Mouse (Mus musculus) left cerebral cortex, adult 9 months (tissue): ENCODE measurements around the gene Lin54.
A peak's percentile ranks its signal among the peaks of the same experiment; 100 is the strongest.

ENCODE experiments used
- DNase-seq, 2 experiments: peaks; one replicate each; pipeline ENCODE4 v3.0.0; 2022; ENCODE audit warnings: low spot score in 2 of 2

Lin54 gene

GRCm38 (mm10) chr5:100500458-100500961, at the start of gene Lin54:
Gene Lin54, minus strand, starts transcription at chr5:100500639.
- DNase-seq, result peak; percentile 78 to 91

GRCm38 (mm10) chr5:100550151-100550550, 49.7 kb upstream of the Lin54 start:
- DNase-seq, result no peak

DNA sequence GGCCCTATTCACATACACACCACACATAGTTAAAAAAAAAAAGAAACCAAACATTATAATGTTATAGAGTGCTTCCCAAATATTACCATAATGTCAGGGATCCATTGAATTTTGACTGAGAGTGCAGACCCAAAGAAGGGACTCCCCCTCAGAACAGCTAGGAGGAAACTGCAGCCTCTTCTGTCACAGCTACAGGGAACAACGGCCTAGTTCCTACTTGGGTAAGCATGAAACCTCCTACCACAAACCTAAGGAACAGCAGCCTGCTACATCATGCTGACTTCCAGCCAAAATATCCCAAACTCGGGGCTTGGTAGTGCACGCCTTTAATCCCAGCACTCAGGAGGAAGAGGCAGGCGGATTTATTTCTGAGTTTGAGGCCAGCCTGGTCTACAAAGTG, 48.9 kb upstream of the Lin54 start:
- DNase-seq, result no peak

DNA sequence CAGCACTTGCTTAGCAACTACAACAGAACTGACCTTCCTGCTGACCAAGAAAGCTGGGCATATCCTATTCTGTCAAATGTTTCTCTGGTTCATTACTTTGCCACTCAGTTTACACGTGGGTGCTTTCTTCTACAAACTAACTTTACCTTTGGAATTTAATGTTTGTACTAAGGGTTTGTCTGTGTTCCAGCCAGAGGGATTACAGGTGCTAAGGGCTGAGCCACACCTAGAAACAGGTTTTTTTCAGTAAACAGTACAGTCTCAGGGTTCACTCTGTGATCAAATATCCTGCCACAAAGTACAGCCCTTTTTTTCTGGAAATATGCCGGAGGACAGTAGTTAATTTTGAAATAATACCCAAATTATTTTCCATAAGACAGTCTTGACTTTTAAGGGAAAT, 47.8 kb upstream of the Lin54 start:
- DNase-seq, result no peak

- no peak for DNase-seq
Measured at GRCm38 (mm10) chr5:100546294-100547080, 46.0 kb upstream of the Lin54 start.

GRCm38 (mm10) chr5:100536638-100537037, 36.2 kb upstream of the Lin54 start:
- peak in 1 of 2 experiments; percentile 27 for DNase-seq

DNA sequence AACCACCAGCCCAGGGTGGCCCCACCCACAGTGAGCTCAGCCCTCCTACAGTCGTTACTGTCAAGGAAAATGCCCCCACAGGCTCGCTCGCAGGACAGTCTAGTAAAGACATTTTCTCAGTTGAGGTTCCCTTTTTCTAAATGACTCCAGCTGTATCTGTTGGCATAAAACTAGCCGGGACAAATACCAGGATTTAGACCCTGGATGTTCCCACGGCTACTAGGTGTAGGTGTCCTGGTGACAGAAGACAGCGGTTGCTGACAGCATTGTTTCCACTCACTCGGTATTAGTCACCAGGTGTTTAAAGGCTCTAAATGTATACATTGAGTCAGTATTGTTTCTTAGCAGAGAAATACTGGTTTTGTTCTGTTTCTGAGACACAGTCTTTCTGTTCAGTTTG, 35.4 kb upstream of the Lin54 start:
- peak in 1 of 2 experiments; percentile 7 for DNase-seq

GRCm38 (mm10) chr5:100526164-100526563, 25.7 kb upstream of the Lin54 start:
- DNase-seq, result peak; percentile 41 to 43

GRCm38 (mm10) chr5:100525620-100526019, 25.2 kb upstream of the Lin54 start:
- no peak for DNase-seq

GRCm38 (mm10) chr5:100524921-100525320, 24.5 kb upstream of the Lin54 start:
- DNase-seq, result no peak

GRCm38 (mm10) chr5:100523331-100523730, 22.9 kb upstream of the Lin54 start:
- DNase-seq, result no peak

GRCm38 (mm10) chr5:100520223-100520622, 19.8 kb upstream of the Lin54 start:
- DNase-seq, result no peak

DNA sequence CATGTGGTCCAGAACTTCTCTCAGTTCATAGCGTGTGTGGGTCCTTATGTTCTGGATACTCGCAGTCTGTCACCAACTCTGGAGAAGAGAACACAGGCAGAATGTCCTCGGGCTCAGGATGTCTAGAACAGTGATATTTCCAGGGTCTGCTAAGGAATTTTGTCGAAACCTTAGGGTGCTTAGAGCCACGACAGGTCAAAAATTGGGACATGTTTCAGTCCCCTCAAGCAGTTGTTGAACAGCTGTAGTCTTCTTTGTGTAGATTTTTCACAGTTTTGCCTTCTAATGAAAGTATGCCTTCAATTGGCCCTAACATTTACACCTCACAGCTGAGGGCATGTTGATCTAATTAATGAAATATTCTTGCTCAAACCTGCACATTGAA, 18.6 kb upstream of the Lin54 start:
- DNase-seq, result no peak

GRCm38 (mm10) chr5:100518049-100519026, 17.9 kb upstream of the Lin54 start, which contains the start of gene Cops4:
Gene Cops4, plus strand, starts transcription at chr5:100518309.
- peak; percentile 95 to 98 for DNase-seq

GRCm38 (mm10) chr5:100512576-100512975, 12.1 kb upstream of the Lin54 start:
- DNase-seq, result no peak

DNA sequence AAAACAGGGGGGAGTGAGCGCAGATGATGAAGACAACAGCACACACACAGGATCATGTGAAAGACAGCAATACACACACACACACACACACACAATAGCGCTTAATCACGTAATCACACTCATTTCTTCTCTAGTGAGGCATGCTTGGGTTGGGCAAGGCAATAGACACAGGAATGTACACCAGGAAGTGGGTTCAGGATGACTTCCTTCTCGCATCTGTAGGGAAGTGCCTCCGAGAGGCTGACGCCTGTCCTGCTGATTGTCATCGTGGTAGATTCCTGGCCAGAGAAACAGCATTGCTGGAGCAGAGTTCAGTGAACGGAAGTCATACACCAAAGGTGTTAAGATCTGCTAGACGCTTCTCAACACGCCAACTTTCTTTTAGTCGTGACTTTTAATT, 8.8 kb upstream of the Lin54 start:
- no peak for DNase-seq

DNA sequence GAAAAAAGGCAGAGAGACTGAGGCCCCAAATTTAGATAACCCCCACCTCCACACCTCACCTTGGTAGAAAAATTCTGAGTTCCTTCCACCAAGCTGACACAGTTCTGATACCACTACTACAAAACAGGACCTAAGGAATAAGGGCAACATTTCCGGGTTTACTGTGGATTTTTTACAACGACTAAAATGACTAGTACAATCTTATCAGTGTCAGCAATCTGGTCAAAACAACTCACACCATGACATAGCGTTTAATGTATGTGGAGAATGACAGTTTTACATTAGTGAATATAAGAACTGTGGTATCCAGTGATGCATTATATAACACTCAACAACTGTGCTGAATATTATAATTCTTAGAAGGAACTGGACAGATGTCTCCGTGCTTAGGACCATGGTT, 828 bp upstream of the Lin54 start:
- no peak for DNase-seq

GRCm38 (mm10) chr5:100499831-100500304, 571 bp downstream of the Lin54 start:
- DNase-seq, result peak in 1 of 2 experiments; percentile 31

DNA sequence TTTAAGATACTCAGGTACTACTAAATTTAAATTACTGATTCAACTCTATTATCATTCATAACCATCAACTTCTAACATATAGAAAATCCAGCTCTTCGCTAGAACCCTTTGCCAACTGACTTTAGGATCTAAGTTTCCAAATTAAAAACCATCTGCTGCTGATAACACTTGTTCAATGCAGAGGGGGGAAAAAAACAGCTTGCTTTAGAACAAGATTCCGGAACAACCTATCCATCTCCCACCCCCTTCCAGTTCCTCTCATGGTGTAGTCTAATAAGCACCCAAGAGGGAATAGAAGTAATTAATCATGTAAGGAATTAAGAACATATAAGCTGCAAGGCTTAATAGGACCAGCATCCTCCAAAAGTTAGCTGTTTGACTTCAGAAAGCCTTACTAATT, 1.2 kb downstream of the Lin54 start:
- DNase-seq, result no peak

- peak in 1 of 2 experiments; percentile 56 for DNase-seq
Measured at GRCm38 (mm10) chr5:100498436-100499180, 1.8 kb downstream of the Lin54 start.

DNA sequence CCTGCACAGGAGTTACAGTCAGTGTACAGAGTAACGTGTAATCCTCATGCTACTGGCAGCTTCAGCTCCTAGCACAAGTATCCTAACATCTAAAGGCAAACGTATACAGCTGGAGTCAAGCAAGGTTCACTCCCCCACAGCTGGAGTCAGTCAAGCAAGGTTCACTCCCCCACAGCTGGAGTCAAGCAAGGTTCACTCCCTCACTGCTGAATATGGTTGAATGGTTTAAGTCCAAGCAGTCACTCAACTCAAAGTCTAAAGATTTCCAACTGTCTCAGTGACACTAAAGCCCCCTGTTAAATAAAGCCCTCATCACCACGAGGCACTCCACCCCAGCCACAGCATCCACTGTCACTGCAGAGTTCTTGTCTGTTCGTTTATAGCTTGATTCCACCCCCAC, 8.7 kb downstream of the Lin54 start:
- no peak for DNase-seq
